Mouse (Mus musculus) liver, embryonic 11.5 days (tissue): ENCODE data around the gene Pear1. TPM values are rescaled to one million over a fixed set of nuclear protein-coding genes. Genes with fewer than 3 reads are reported as not detected.
A peak's percentile ranks its signal among the peaks of the same experiment; 100 is the strongest.

ENCODE experiments used
- ATAC-seq: fragments of 200-750 bp; cut with Nextera tagmentation; replicated peaks from 2 replicates; pipeline ENCODE4 v1.8.0; 2017; ENCODE audit warnings: moderate number of reproducible peaks, mild to moderate bottlenecking, moderate TSS enrichment, moderate library complexity; ENCODE audit not compliant: low FRiP score
- DNase-seq: peaks from one replicate; pipeline ENCODE4 v3.0.0-alpha.2; 2017; ENCODE audit warnings: low spot score
- H3K27ac ChIP-seq: fragments of 300-500 bp; sonication (generic); 2 replicates; pipeline ENCODE4 v1.5.1; 2014; ENCODE audit warnings: mild to moderate bottlenecking, low read depth, low read length, control low read depth
- H3K27me3 ChIP-seq: fragments of 300-500 bp; sonication (generic); replicated peaks from 2 replicates; pipeline ENCODE4 v1.6.1; 2014; ENCODE audit warnings: low read length, mixed read lengths; ENCODE audit not compliant: control insufficient read depth, insufficient read depth
- H3K36me3 ChIP-seq: fragments of 300-500 bp; sonication (generic); 2 replicates; pipeline ENCODE4 v1.6.1; 2014; ENCODE audit warnings: mild to moderate bottlenecking, low read length, moderate library complexity, mixed read lengths; ENCODE audit not compliant: control insufficient read depth, insufficient read depth
- H3K4me1 ChIP-seq: fragments of 300-500 bp; sonication (generic); replicated peaks from 2 replicates; pipeline ENCODE4 v1.6.1; 2014; ENCODE audit warnings: low read length, mixed read lengths; ENCODE audit not compliant: control insufficient read depth, insufficient read depth
- H3K4me2 ChIP-seq: fragments of 300-500 bp; sonication (generic); 2 replicates; pipeline ENCODE4 v1.6.1; 2014; ENCODE audit warnings: mild to moderate bottlenecking, control low read depth, moderate library complexity
- H3K4me3 ChIP-seq: fragments of 300-500 bp; sonication (generic); 2 replicates; pipeline ENCODE4 v1.5.1; 2014; ENCODE audit warnings: low read depth, low read length, control low read depth
- H3K9ac ChIP-seq: fragments of 300-500 bp; sonication (generic); 2 replicates; pipeline ENCODE4 v1.6.1; 2014; ENCODE audit warnings: low read depth, low read length, control low read depth
- H3K9me3 ChIP-seq: fragments of 300-500 bp; sonication (generic); 2 replicates; pipeline ENCODE4 v1.6.1; 2016; ENCODE audit warnings: low read length, inconsistent platforms, mixed read lengths; ENCODE audit not compliant: control insufficient read depth
- WGBS: fragments of 180-500 bp; shearing (Covaris S2); extraction: QIAGEN DNeasy Blood & Tissue Kit; methylation state at CpG from one replicate; pipeline ENCODE4 v1.1.7; 2014; 5-methylcytosine and 5-hydroxymethylcytosine counted together
- polyA plus RNA-seq: library from polyadenylated mRNA; unstranded; fragments of >200 nt; fragmentation: Nextera tagmentation; extraction: Ambion mirVana; gene quantifications from 2 replicates; pipeline ENCODE4 v1.2.1, GENCODE M21; 2014

Pear1 gene
- polyA plus RNA-seq, 1 experiment from 2014 or later: 18.4 TPM

DNA sequence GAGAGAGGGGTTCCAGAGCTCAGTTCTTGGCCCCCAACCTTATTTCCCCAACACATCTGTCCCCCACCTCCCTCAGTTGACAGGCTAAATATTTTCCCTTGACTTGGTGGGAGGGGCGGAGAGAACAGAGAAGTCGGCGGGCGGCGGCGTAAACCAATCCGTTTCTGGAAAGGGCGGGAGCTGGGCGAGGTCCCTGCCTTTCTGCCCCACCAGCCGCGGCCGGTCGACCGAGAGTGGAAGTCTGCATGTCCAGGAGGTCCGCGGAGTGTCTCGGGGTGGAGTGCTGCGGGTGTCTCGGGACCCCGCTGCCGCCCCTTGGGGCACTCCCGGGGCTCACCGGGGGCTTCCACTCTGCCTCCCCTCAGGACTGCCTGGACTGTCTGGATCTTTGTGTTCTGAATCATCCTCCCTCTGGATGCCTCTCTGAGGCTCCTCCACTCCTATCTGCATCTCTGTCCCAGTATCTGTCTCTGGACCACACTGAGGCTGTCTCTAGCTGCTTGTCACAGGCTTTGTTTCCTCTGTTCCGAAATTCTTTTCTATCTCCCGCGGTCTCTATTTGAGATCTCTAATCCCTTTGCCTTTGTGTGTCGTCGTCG, 27.3 kb downstream of the Pear1 start, which contains the start of gene Insrr:
TSS of gene Insrr (plus strand) at position 216 of the 599 bp plus-strand sequence.
- peaks cover 98% of the 10 kb centered on the region for H3K27me3 ChIP-seq
- ATAC-seq (no peak), DNase-seq (no peak)
- H3K9ac ChIP-seq: peak within 1 kb of the TSS; percentile 6; the same call in 1 of the 2 replicates
- no peak within 1 kb of the TSS for H3K27ac ChIP-seq
- H3K4me3 ChIP-seq: peak within 1 kb of the TSS; percentile 30
- no peaks in the 10 kb centered on the region for H3K9me3 ChIP-seq
- 3% methylated on average over 26 of the region's 29 CpGs for WGBS
- peaks cover 7% of the 10 kb centered on the region; the same call in 1 of the 2 replicates for H3K4me1 ChIP-seq
- no peaks in the 10 kb centered on the region for H3K36me3 ChIP-seq
- H3K4me2 ChIP-seq: peak within 1 kb of the TSS; percentile 52

- Histone ChIP-seq H3K36me3 (no peaks in the 10 kb centered on the region), H3K4me1 (peaks cover 7% of the 10 kb centered on the region; the same call in 1 of the 2 replicates), H3K4me2 (peak overlapping the region; percentile 60), H3K9me3 (no peaks in the 10 kb centered on the region), H3K9ac (no peak overlapping the region), H3K27ac (no peak overlapping the region), H3K27me3 (peaks cover 96% of the 10 kb centered on the region), H3K4me3 (peak overlapping the region; percentile 35)
- peak; percentile 64 for DNase-seq
- 14% methylated on average over 33 of the region's 33 CpGs for WGBS
- no peak for ATAC-seq
Measured at GRCm38 (mm10) chr3:87795336-87796277, 28.5 kb downstream of the Pear1 start.

DNA sequence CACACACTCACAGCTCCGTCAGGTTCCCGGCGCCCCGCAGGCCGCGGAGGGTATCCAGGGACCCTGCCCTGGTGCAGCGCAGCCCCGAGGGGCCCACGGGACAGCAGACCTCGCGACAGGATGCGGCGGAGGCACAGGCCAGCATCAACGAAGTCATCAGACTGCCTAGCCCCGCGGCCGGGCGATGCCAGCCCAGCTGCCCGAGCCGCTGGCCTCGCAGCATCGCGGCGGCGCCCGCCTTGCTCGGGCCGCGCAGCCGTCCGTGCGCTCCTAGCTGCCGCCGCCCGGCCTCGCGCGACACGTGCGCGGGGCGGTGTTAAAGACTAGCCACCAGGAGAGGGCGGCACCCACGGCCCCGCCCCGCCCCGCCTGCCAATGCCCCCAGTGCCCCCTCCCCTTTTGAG, 29.2 kb downstream of the Pear1 start, which contains the start of gene Ntrk1:
TSS of gene Ntrk1 (minus strand) at position 241 of the 404 bp plus-strand sequence.
- Histone ChIP-seq H3K27me3 (peaks cover 90% of the 10 kb centered on the region), H3K36me3 (no peaks in the 10 kb centered on the region), H3K9me3 (no peaks in the 10 kb centered on the region), H3K4me3 (peak within 1 kb of the TSS; percentile 35), H3K4me2 (peak within 1 kb of the TSS; percentile 60), H3K27ac (no peak within 1 kb of the TSS), H3K9ac (peak within 1 kb of the TSS; percentile 30; the same call in 1 of the 2 replicates), H3K4me1 (peaks cover 7% of the 10 kb centered on the region; the same call in 1 of the 2 replicates)
- ATAC-seq: peak; percentile 26; the same call in 1 of the 2 replicates
- no peak for DNase-seq
- 2% methylated on average over 47 of the region's 47 CpGs for WGBS

- H3K4me1 ChIP-seq: peaks cover 6% of the 10 kb centered on the region
- WGBS: 27% methylated on average over 5 of the region's 5 CpGs
- ATAC-seq (peak; percentile 12; the same call in 1 of the 2 replicates), DNase-seq (no peak)
- no peak overlapping the region for H3K27ac ChIP-seq
- H3K4me3 ChIP-seq: no peak overlapping the region
- no peak overlapping the region for H3K4me2 ChIP-seq
- no peaks in the 10 kb centered on the region for H3K9me3 ChIP-seq
- H3K27me3 ChIP-seq: peaks cover 39% of the 10 kb centered on the region
- H3K9ac ChIP-seq: no peak overlapping the region
- no peaks in the 10 kb centered on the region for H3K36me3 ChIP-seq
Measured at GRCm38 (mm10) chr3:87789768-87790167, 34.3 kb downstream of the Pear1 start.

- no peak for DNase-seq
- Histone ChIP-seq H3K4me3 (no peak overlapping the region), H3K9ac (no peak overlapping the region), H3K4me1 (peaks cover 3% of the 10 kb centered on the region), H3K36me3 (no peaks in the 10 kb centered on the region), H3K4me2 (no peak overlapping the region), H3K9me3 (no peaks in the 10 kb centered on the region), H3K27me3 (peaks cover 34% of the 10 kb centered on the region), H3K27ac (no peak overlapping the region)
- WGBS: 48% methylated on average over 1 of the region's 1 CpGs
- ATAC-seq: peak; percentile 45; the same call in 1 of the 2 replicates
Measured at GRCm38 (mm10) chr3:87789248-87789647, 34.9 kb downstream of the Pear1 start.

- Histone ChIP-seq H3K27ac (no peak overlapping the region), H3K4me3 (no peak overlapping the region), H3K27me3 (no peaks in the 10 kb centered on the region; the same call in 1 of the 2 replicates), H3K4me1 (no peaks in the 10 kb centered on the region; the same call in 1 of the 2 replicates), H3K36me3 (no peaks in the 10 kb centered on the region), H3K4me2 (no peak overlapping the region), H3K9ac (no peak overlapping the region), H3K9me3 (no peaks in the 10 kb centered on the region)
- no peak for ATAC-seq
- no peak for DNase-seq
- WGBS: 60% methylated on average over 6 of the region's 6 CpGs
Measured at GRCm38 (mm10) chr3:87785626-87786214, 38.4 kb downstream of the Pear1 start.

DNA sequence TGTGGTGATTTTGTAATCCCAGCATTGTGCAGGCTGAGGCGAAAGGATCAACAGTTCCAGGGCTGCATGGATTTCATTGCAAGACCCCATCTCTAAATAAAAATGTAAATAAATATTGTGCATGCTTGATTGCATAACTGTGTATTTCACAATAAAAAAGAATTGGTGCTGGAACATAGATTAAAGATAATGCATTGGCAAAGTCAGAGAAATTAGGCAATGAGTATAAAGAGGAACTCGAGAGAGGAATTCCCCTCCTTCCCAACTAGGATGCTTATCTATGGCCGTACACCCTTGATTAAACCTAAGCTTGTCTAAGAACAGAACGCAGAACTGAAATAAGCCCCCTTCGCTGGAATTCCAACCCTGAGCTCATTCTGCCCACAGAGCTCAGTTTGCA, 39.0 kb downstream of the Pear1 start:
- no peaks in the 10 kb centered on the region; the same call in 1 of the 2 replicates for H3K4me1 ChIP-seq
- no peak overlapping the region for H3K9ac ChIP-seq
- no peak overlapping the region for H3K4me2 ChIP-seq
- 0 out of 2 replicates have a peak, but pooled peaks cover under 1% of the 10 kb centered on the region for H3K27me3 ChIP-seq
- ATAC-seq: no peak
- no peaks in the 10 kb centered on the region for H3K9me3 ChIP-seq
- no peak for DNase-seq
- H3K36me3 ChIP-seq: no peaks in the 10 kb centered on the region
- H3K27ac ChIP-seq: no peak overlapping the region
- H3K4me3 ChIP-seq: no peak overlapping the region
- 51% methylated on average over 5 of the region's 5 CpGs for WGBS

DNA sequence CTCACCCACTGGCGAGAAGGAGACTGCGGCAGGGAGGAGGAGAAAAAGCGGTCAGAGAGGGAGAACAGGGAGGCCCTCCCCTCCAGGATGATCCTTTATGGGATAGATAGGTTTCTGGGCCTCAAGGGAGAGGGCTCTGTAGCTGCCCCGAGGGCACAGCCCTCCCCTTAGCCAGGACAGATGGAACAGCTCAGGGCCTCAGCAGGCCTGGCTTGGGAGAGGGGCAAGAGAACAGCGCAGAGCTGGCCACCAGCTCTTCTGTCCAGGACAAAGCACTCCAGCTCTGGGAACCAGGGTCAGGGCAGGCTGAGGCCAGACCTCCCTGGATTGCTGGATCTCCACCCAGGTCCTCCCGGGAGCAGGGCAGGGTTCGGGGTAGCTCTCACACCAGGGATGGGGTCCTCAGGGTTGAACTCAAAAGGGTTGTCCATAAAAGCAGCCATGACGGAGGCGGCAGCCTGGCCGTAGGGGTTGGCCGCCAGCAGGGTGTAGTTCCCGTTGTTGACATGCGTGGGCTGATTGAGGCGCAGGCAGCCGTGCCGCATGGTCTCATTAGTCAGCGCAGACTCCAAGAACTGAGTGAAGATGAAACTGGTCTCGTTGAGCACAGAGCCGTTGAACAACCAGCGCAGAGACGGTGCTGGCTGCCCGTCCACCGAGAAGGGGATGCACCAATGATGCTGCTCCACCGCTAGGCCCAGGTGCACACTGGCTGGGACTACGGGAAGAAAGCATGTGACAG, 40.7 kb downstream of the Pear1 start:
- no peak for ATAC-seq
- Histone ChIP-seq H3K27me3 (peaks cover 15% of the 10 kb centered on the region), H3K9ac (no peak overlapping the region), H3K36me3 (no peaks in the 10 kb centered on the region), H3K9me3 (no peaks in the 10 kb centered on the region), H3K4me3 (no peak overlapping the region), H3K27ac (no peak overlapping the region), H3K4me1 (no peaks in the 10 kb centered on the region), H3K4me2 (no peak overlapping the region)
- DNase-seq: no peak
- 82% methylated on average over 25 of the region's 25 CpGs for WGBS
